Mouse (Mus musculus) cortical plate, adult 2 months (tissue): ENCODE measurements at regions not wholly inside any gene's neighbourhood (a gene's known extent, or its start where the extent isn't known, plus 50 kb on each side); places are given as distances from the start of the nearest gene placed in this dataset.

ENCODE experiments used
- CTCF ChIP-seq: fragments of 200-500 bp; IDR thresholded peaks from 2 replicates; pipeline ENCODE4 v1.5.1; 2011; ENCODE audit warnings: mild to moderate bottlenecking, control low read depth, low read length; ENCODE audit not compliant: insufficient read depth; ENCODE audit errors: extremely low read depth
- POLR2A ChIP-seq: fragments of 200-500 bp; IDR thresholded peaks from 2 replicates; pipeline ENCODE4 v1.6.1; 2011; ENCODE audit warnings: mild to moderate bottlenecking, low read length, control low read depth; ENCODE audit not compliant: insufficient read depth; ENCODE audit errors: extremely low read depth

DNA sequence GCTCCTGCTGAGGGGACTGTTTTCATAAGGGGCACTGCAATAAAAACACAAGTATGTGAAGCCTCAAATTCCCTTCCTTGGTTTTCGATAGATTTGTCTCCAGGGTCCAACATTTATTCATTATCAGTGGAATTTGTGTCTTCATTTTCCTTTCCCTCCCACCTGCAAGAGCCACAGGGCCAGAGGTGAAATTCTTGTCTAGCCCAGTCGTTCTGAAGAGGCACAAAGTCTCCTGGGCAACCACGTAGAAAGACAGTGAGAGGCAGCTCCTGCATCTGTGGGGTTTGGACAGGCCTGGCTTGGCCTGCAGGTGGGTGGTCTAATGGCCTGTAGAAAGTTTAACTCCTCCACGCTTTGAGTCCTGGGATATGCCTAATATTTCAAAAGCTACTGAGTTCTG lies 211.3 kb upstream of the Daam1 start:
- TF ChIP-seq CTCF: no peak
- no peak for TF ChIP-seq POLR2A
